Mouse (Mus musculus) c-Kit-positive CD71-positive TER-119-positive erythroid progenitor cells, embryonic 14.5 days (primary cell): Measurements from ENCODE around the gene Ankrd10.
"Not testable (repeated sequence)": the region's sequence is repeated elsewhere in the genome, so short reads cannot be mapped to it uniquely, and the experiment has no call there.

ENCODE experiments used
- DNase-seq: peaks from one replicate; pipeline ENCODE4 v3.0.0-alpha.2; 2013; ENCODE audit warnings: low spot score

Ankrd10 gene

GRCm38 (mm10) chr8:11635611-11636081, at the start of gene Ankrd10:
Gene Ankrd10 (minus strand): TSS chr8:11635757.
- peak; percentile 92 for DNase-seq

- no peak for DNase-seq
Measured at GRCm38 (mm10) chr8:11684558-11684957, 49.0 kb upstream of the Ankrd10 start.

- DNase-seq, result no peak
Measured at GRCm38 (mm10) chr8:11668308-11668707, 32.8 kb upstream of the Ankrd10 start.

- DNase-seq, result not testable (repeated sequence)
Measured at GRCm38 (mm10) chr8:11666023-11666716, 30.6 kb upstream of the Ankrd10 start.

- no peak for DNase-seq
Measured at GRCm38 (mm10) chr8:11661969-11662368, 26.4 kb upstream of the Ankrd10 start.

- DNase-seq, result no peak
Measured at GRCm38 (mm10) chr8:11650021-11650420, 14.5 kb upstream of the Ankrd10 start.

GRCm38 (mm10) chr8:11643123-11643522, 7.6 kb upstream of the Ankrd10 start:
- no peak for DNase-seq

GRCm38 (mm10) chr8:11640606-11641005, 5.0 kb upstream of the Ankrd10 start:
- DNase-seq, result no peak

- DNase-seq, result no peak
Measured at GRCm38 (mm10) chr8:11637531-11637930, 2.0 kb upstream of the Ankrd10 start.

GRCm38 (mm10) chr8:11636324-11637057, 934 bp upstream of the Ankrd10 start:
- DNase-seq, result peak; percentile 83

- DNase-seq, result peak; percentile 65
Measured at GRCm38 (mm10) chr8:11635012-11635577, 462 bp downstream of the Ankrd10 start.

- DNase-seq, result peak; percentile 32
Measured at GRCm38 (mm10) chr8:11634331-11635011, 1.1 kb downstream of the Ankrd10 start.

GRCm38 (mm10) chr8:11633414-11633813, 2.1 kb downstream of the Ankrd10 start:
- DNase-seq, result no peak

GRCm38 (mm10) chr8:11632406-11632805, 3.2 kb downstream of the Ankrd10 start:
- no peak for DNase-seq

GRCm38 (mm10) chr8:11629206-11629605, 6.4 kb downstream of the Ankrd10 start:
- no peak for DNase-seq

- DNase-seq, result no peak
Measured at GRCm38 (mm10) chr8:11628506-11629132, 6.9 kb downstream of the Ankrd10 start.

GRCm38 (mm10) chr8:11627717-11628116, 7.8 kb downstream of the Ankrd10 start:
- DNase-seq, result no peak

GRCm38 (mm10) chr8:11625084-11625483, 10.5 kb downstream of the Ankrd10 start:
- no peak for DNase-seq

- DNase-seq, result no peak
Measured at GRCm38 (mm10) chr8:11619091-11619490, 16.5 kb downstream of the Ankrd10 start.

- DNase-seq, result no peak
Measured at GRCm38 (mm10) chr8:11618063-11618462, 17.5 kb downstream of the Ankrd10 start.

GRCm38 (mm10) chr8:11616294-11616693, 19.3 kb downstream of the Ankrd10 start:
- peak; percentile 31 for DNase-seq
